Mouse (Mus musculus) forebrain, postnatal 0 days (tissue): ENCODE results near the gene Oxct1. TPM values are rescaled to one million over a fixed set of nuclear protein-coding genes. Genes with fewer than 3 reads are reported as not detected.

Experiments
- ATAC-seq: fragments of 200-750 bp; cut with Nextera tagmentation; 2 replicates; pipeline ENCODE4 v1.8.0; 2017; ENCODE audit warnings: mild to moderate bottlenecking, moderate library complexity
- DNase-seq: peaks from one replicate; pipeline ENCODE4 v3.0.0-alpha.2; 2015
- H3K27ac ChIP-seq: fragments of 300-500 bp; sonication (generic); 2 replicates; pipeline ENCODE4 v1.5.1; 2014; ENCODE audit warnings: low read depth, mild to moderate bottlenecking, antibody characterized with exemption, low read length, moderate library complexity, mixed read lengths
- H3K27me3 ChIP-seq: fragments of 300-500 bp; sonication (generic); 2 replicates; pipeline ENCODE4 v1.6.1; 2014; ENCODE audit warnings: mild to moderate bottlenecking, low read length, mixed read lengths; ENCODE audit not compliant: insufficient read depth
- H3K36me3 ChIP-seq: fragments of 300-500 bp; sonication (generic); 2 replicates; pipeline ENCODE4 v1.6.1; 2014; ENCODE audit warnings: mild to moderate bottlenecking, moderate library complexity; ENCODE audit not compliant: insufficient read depth
- H3K4me1 ChIP-seq: fragments of 300-500 bp; sonication (generic); 2 replicates; pipeline ENCODE4 v1.6.1; 2014; ENCODE audit warnings: antibody characterized with exemption; ENCODE audit not compliant: insufficient read depth
- H3K4me2 ChIP-seq: fragments of 300-500 bp; sonication (generic); 2 replicates; pipeline ENCODE4 v1.6.1; 2014; ENCODE audit warnings: low read depth, mild to moderate bottlenecking, moderate library complexity
- H3K4me3 ChIP-seq: fragments of 300-500 bp; sonication (generic); 2 replicates; pipeline ENCODE4 v1.5.1; 2014; ENCODE audit warnings: low read depth, low read length, mixed read lengths
- H3K9ac ChIP-seq: fragments of 300-500 bp; sonication (generic); 2 replicates; pipeline ENCODE4 v1.6.1; 2014; ENCODE audit warnings: mild to moderate bottlenecking
- H3K9me3 ChIP-seq: fragments of 300-500 bp; sonication (generic); 2 replicates; pipeline ENCODE4 v1.6.1; 2016; ENCODE audit warnings: low read length
- CTCF ChIP-seq: sonication (generic); IDR thresholded peaks from 2 replicates; pipeline ENCODE4 v1.5.1; 2016; ENCODE audit warnings: antibody characterized with exemption, control low read depth, low read depth
- WGBS: fragments of 180-500 bp; shearing (Covaris S2); extraction: QIAGEN DNeasy Blood & Tissue Kit; methylation state at CpG from one replicate; pipeline ENCODE4 v1.1.7; 2014; 5-methylcytosine and 5-hydroxymethylcytosine counted together
- polyA plus RNA-seq: library from polyadenylated mRNA; unstranded; fragments of >200 nt; fragmentation: Nextera tagmentation; extraction: Ambion mirVana; gene quantifications from 2 replicates; pipeline ENCODE4 v1.2.1, GENCODE M21; 2015
- total RNA-seq: library from RNA; depleted of rRNA; stranded (reverse); fragments of >200 nt; gene quantifications from 2 replicates; pipeline ENCODE4 v1.2.3, GENCODE M21; 2014

The Oxct1 gene
- total and polyA plus RNA-seq, 2 experiments from 2014 or later = 354 to 419 TPM

DNA sequence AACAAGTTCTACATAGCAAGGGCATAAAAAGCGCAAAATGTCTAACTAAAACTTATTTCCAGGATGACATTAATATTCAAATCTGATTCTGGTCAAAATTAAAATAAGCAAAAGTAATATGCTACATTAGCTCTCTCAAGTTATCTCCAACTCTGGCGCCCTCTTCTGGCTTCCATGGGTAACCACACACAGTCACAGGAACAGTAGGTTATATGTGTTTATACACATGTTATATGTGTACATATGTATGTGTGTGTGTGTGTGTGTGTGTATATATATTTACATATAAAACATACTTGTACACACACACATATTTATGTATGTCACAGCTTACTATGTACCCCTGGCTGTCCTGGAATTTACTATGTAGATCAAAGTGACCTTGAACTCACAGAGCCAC lies 38.2 kb upstream of the Oxct1 start:
- no peak overlapping the region for H3K4me2 ChIP-seq
- H3K4me3 ChIP-seq = no peak overlapping the region
- ATAC-seq (peak; percentile 69), DNase-seq (peak; percentile 69)
- no peaks in the 10 kb centered on the region for H3K9me3 ChIP-seq
- H3K36me3 ChIP-seq = peaks cover 43% of the 10 kb centered on the region
- no peak overlapping the region for H3K27ac ChIP-seq
- H3K9ac ChIP-seq = no peak overlapping the region
- no peaks in the 10 kb centered on the region for H3K4me1 ChIP-seq
- H3K27me3 ChIP-seq = no peaks in the 10 kb centered on the region
- WGBS = 59% methylated on average over 2 of the region's 2 CpGs
- peak; percentile 79 for TF ChIP-seq CTCF

DNA sequence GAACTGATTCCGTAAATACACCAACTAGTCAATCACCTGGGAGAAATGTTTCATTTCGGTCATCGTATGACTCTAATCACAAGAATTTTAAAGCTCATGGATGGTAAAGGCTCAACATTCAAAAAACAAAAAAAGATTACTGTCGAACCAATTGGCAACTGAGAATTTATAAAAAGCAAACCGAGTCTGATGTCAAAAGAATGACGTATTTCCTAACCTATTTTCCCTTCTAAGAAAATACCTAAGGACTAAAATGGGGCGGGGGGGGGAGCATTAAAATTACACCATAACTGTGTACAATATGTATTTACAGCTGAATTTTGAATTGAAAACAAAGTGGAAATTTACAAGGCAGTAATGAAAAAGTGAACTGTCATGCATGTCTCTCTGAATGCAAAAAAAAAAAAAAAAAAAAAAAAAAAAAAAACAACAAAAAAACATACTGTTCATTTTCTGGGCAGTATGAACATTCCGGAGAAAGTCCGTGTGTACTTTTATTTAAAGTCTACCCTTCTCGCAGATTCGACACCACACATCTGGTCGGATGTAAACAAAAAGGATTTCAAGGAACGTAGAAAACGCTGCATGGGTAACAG lies 31.2 kb upstream of the Oxct1 start:
- Histone ChIP-seq H3K4me3 (peak overlapping the region; percentile 74), H3K27ac (peak overlapping the region; percentile 87), H3K36me3 (peaks cover 17% of the 10 kb centered on the region; the same call in 1 of the 2 replicates), H3K9ac (peak overlapping the region; percentile 85), H3K9me3 (no peaks in the 10 kb centered on the region), H3K4me1 (no peaks in the 10 kb centered on the region), H3K27me3 (no peaks in the 10 kb centered on the region), H3K4me2 (peak overlapping the region; percentile 76)
- 23% methylated on average over 14 of the region's 14 CpGs for WGBS
- DNase-seq (no peak), ATAC-seq (no peak)
- TF ChIP-seq CTCF = no peak

DNA sequence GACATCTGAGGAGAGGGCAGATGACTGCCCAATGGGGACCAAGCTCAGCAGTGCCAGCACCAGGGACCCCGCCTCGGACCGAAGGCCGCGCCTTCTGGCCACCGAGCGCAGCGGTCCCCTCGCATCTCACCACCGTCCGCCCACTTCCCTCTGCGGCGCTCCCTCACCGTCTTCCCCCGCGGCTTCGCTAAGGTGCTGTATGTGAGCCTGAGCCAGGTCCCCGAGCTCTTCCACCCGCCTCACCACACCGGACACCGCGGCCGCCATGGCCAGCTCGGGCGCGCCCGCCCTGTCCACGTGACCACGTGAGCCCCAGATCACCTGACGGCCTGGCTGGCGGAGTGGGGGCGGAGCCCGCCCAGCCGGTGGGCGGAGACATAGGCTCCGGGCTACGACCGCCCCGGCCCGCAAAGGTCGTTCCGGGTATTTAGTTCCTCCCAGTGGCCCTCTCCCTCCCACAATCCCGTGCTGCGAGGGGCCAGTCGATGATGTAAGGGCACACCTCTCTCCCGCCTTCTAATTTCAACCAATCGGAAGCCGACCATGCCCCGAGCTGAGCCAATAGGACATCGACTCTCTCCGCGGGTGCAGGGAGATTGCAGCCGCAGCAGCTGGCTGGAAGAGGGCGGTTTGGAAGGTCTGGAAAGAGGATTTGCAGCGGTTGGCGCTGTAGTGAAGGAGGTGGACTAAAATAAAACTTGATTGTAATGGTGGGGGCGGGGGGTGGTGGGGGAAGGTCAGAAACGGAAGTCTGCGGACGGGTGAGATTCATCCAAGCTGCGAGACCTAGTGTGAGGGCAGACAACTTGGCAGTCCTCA lies 30.5 kb upstream of the Oxct1 start, which contains the start of gene AW549877:
TSS of gene AW549877 (minus strand) at position 297 of the 819 bp plus-strand sequence.
- WGBS = 2% methylated on average over 58 of the region's 61 CpGs
- Histone ChIP-seq H3K4me3 (peak within 1 kb of the TSS; percentile 74), H3K4me2 (peak within 1 kb of the TSS; percentile 76), H3K36me3 (peaks cover 11% of the 10 kb centered on the region; the same call in 1 of the 2 replicates), H3K27me3 (no peaks in the 10 kb centered on the region), H3K9ac (peak within 1 kb of the TSS; percentile 85), H3K4me1 (no peaks in the 10 kb centered on the region), H3K27ac (peak within 1 kb of the TSS; percentile 87), H3K9me3 (no peaks in the 10 kb centered on the region)
- ATAC-seq (peak; percentile 99), DNase-seq (peak; percentile 97)
- no peak for TF ChIP-seq CTCF

- 19% methylated on average over 14 of the region's 14 CpGs for WGBS
Observed at GRCm38 (mm10) chr15:3996267-3997010, 29.7 kb upstream of the Oxct1 start.

GRCm38 (mm10) chr15:3999144-3999543 lies 27.0 kb upstream of the Oxct1 start:
- H3K9ac ChIP-seq = no peak overlapping the region
- no peak overlapping the region for H3K27ac ChIP-seq
- H3K4me3 ChIP-seq = no peak overlapping the region
- no peaks in the 10 kb centered on the region for H3K4me1 ChIP-seq
- no peaks in the 10 kb centered on the region for H3K36me3 ChIP-seq
- DNase-seq (no peak), ATAC-seq (no peak)
- no peaks in the 10 kb centered on the region for H3K27me3 ChIP-seq
- WGBS = 69% methylated on average over 2 of the region's 2 CpGs
- TF ChIP-seq CTCF = no peak
- H3K9me3 ChIP-seq = no peaks in the 10 kb centered on the region
- H3K4me2 ChIP-seq = no peak overlapping the region

More at GRCm38 (mm10) chr15:3996267-3997010, 29.7 kb upstream of the Oxct1 start:
- H3K4me3 ChIP-seq = peak overlapping the region; percentile 74
- no peaks in the 10 kb centered on the region for H3K27me3 ChIP-seq
- no peaks in the 10 kb centered on the region for H3K9me3 ChIP-seq
- H3K27ac ChIP-seq = peak overlapping the region; percentile 72
- ATAC-seq (no peak), DNase-seq (no peak)
- H3K4me1 ChIP-seq = no peaks in the 10 kb centered on the region
- H3K4me2 ChIP-seq = peak overlapping the region; percentile 76
- no peak for TF ChIP-seq CTCF
- H3K36me3 ChIP-seq = peaks cover 8% of the 10 kb centered on the region; the same call in 1 of the 2 replicates
- peak overlapping the region; percentile 85 for H3K9ac ChIP-seq

DNA sequence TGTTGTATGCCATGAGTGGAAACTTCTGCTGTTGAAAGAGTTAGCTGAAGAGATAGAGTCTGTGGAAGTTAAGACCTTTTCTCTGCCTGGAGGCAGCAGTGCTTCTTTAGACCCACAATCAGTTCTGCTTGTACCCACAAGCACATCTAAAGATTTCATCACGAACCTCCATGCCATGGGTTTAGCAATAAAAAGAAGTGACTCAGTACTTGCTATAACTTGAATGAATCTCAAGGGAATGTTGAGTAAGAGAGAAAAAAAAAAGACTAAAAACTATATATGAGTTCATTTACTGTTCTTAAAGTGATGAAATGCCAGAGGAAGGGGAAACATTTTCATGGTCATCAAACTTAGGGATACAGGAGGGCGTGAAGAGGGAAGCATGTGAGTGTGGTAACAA lies 25.6 kb upstream of the Oxct1 start:
- TF ChIP-seq CTCF = no peak
- 80% methylated on average over 2 of the region's 2 CpGs for WGBS

More for the DNA sequence above, 25.6 kb upstream of the Oxct1 start:
- Histone ChIP-seq H3K4me3 (no peak overlapping the region), H3K4me1 (no peaks in the 10 kb centered on the region), H3K9me3 (peaks cover 4% of the 10 kb centered on the region; the same call in 1 of the 2 replicates), H3K4me2 (no peak overlapping the region), H3K27ac (no peak overlapping the region), H3K27me3 (no peaks in the 10 kb centered on the region), H3K9ac (no peak overlapping the region), H3K36me3 (no peaks in the 10 kb centered on the region)
- ATAC-seq (no peak), DNase-seq (no peak)
